Mouse (Mus musculus) urinary bladder, postnatal 36 days (tissue): ENCODE measurements at regions not wholly inside any gene's neighbourhood (a gene's known extent, or its start where the extent isn't known, plus 50 kb on each side); places are given as distances from the start of the nearest gene placed in this dataset.

ENCODE experiments used
- DNase-seq, 2 experiments: peaks; one replicate each; pipeline ENCODE4 v3.0.0; 2022; ENCODE audit warnings: low spot score in 2 of 2, mixed read lengths in 1 of 2

DNA sequence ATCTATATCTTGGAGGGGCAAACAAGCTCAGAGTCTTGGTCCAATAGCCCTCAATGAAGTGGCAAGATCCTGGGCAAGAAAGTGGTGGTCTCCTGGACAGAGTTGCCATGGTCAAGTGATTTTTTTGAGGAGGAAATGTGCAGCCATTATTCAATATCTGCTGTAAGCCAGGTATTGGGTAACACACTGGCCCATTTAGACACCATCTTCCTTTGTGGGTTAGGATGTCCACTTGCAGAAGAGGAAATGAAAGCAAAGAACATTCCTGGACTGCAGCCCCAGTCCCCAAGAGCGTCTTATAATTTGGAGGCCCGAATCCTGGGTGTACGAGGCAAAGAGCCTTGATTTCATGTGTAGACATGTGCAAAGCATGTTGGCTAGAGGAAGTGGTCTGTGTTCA, 56.3 kb upstream of the Pitx1 start:
- no peak for DNase-seq

DNA sequence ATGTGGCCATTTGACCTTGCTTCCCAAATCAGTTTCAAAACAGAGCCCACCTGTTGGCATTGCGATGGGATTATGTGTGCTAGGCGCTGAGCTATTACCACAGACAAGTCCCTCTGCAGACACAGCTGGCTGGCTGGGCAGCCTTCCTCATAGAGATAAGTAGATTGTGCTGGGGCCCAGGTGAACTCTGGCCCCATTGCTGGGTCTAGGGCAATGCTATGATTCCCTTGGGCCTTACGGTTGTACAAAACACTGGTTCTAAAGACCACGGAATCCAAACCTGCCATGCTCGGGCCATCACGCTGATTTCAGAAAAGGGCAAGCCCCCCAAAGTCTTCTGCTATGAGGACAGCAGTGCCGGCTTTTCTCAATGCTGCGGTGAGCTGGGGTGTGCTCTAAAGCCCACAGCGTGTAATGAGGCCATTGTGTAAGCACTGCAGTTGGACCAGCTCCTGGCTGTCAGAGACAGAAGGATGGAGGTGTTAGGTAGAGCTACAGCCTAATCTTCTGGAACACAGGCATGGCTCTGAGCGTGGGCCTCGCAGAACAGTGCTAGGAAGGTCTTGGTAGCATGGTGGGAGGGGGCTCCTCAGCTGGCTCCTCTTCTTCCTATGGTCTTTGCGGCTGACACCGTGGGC, 51.2 kb upstream of the Pitx1 start:
- DNase-seq = no peak
